Mouse (Mus musculus): ENCODE measurements at regions not wholly inside any gene's neighbourhood (a gene's known extent, or its start where the extent isn't known, plus 50 kb on each side); places are given as distances from the start of the nearest gene placed in this dataset.

DNA sequence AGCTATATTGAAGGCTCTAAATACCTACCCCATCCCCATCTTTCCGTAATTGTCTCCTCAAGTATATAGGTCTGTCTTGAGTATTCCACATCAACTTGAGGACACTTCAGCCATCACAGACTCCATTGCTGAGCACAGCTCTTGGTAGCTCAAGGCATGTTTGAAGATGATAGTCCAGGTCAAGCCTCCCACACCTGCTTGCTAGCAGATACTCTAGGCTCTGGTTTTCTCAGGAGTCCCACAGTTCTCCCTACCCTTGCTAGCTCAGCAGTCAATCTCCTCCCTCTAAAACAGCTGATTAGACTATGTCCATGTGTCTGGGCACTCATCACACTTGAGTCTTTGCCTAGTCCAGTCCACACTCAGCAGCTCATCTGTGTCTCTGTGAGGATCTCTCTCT lies 213.3 kb upstream of the Shh start:
- H3K27me3 ChIP-seq (ENCODE audit: control insufficient read depth in 1 of 2, insufficient read depth in 2 of 2, low read length in 2 of 2) = no peaks in the 10 kb centered on the region
- no peak overlapping the region for H3K9ac ChIP-seq (ENCODE audit: control insufficient read depth, low read depth, low read length, poor library complexity, severe bottlenecking)
- no peaks in the 10 kb centered on the region for H3K79me2 ChIP-seq (ENCODE audit: control insufficient read depth, insufficient read depth, low read length, poor library complexity)
- H3K4me1 ChIP-seq (ENCODE audit: control insufficient read depth in 1 of 2, insufficient read depth in 2 of 2, low read length in 2 of 2) = no peaks in the 10 kb centered on the region
- H3K36me3 ChIP-seq (ENCODE audit: control insufficient read depth in 1 of 2, insufficient read depth in 2 of 2, low read length in 2 of 2) = no peaks in the 10 kb centered on the region
- no peak for TF ChIP-seq USF2 (IDR thresholded peaks at IDR 0.05; ENCODE audit: borderline replicate concordance in 1 of 2, insufficient read depth in 1 of 2, low read depth in 1 of 2, low read length in 2 of 2)
- TF ChIP-seq ZKSCAN1 (IDR thresholded peaks at IDR 0.05; ENCODE audit: low read depth, low read length) = no peak
- TF ChIP-seq CHD2 (IDR thresholded peaks at IDR 0.05; ENCODE audit: low read length) = no peak
- no peaks in the 10 kb centered on the region for H3K9me3 ChIP-seq (replicated peaks; ENCODE audit: insufficient read depth, low read length)
- no peak for DNase-seq (ENCODE audit: low read depth, low spot score)
- no peak overlapping the region for H3K27ac ChIP-seq (ENCODE audit: control insufficient read depth, low read depth, low read length)
- H3K4me3 ChIP-seq (ENCODE audit: control insufficient read depth in 1 of 2, insufficient read depth in 1 of 2, low read depth in 2 of 2, low read length in 2 of 2) = no peak overlapping the region

GRCm38 (mm10) chr5:28679761-28680160 lies 212.7 kb upstream of the Shh start:
- no peak for TF ChIP-seq MYC (IDR thresholded peaks at IDR 0.05; ENCODE audit: low read depth, low read length)
- TF ChIP-seq KAT2A (conservative IDR thresholded peaks at IDR 0.05; ENCODE audit: low read depth, low read length) = no peak
- no peak for TF ChIP-seq ETS1 (IDR thresholded peaks at IDR 0.05; ENCODE audit: low read depth, low read length)
- H3K27ac ChIP-seq (ENCODE audit: control insufficient read depth, low read depth, low read length) = no peak overlapping the region
- no peaks in the 10 kb centered on the region for H3K4me1 ChIP-seq (ENCODE audit: control insufficient read depth in 1 of 2, insufficient read depth in 2 of 2, low read length in 2 of 2)
- H3K9me3 ChIP-seq (replicated peaks; ENCODE audit: insufficient read depth, low read length) = no peaks in the 10 kb centered on the region
- no peaks in the 10 kb centered on the region for H3K27me3 ChIP-seq (ENCODE audit: control insufficient read depth in 1 of 2, insufficient read depth in 2 of 2, low read length in 2 of 2)
- no peaks in the 10 kb centered on the region for H3K36me3 ChIP-seq (ENCODE audit: control insufficient read depth in 1 of 2, insufficient read depth in 2 of 2, low read length in 2 of 2)
- H3K4me3 ChIP-seq (ENCODE audit: control insufficient read depth in 1 of 2, insufficient read depth in 1 of 2, low read depth in 2 of 2, low read length in 2 of 2) = no peak overlapping the region
- H3K9ac ChIP-seq (ENCODE audit: control insufficient read depth, low read depth, low read length, poor library complexity, severe bottlenecking) = no peak overlapping the region
- no peak for DNase-seq (ENCODE audit: low read depth, low spot score)
- H3K79me2 ChIP-seq (ENCODE audit: control insufficient read depth, insufficient read depth, low read length, poor library complexity) = no peaks in the 10 kb centered on the region

GRCm38 (mm10) chr5:28630186-28630585 lies 163.1 kb upstream of the Shh start:
- H3K9ac ChIP-seq (ENCODE audit: control insufficient read depth, low read depth, low read length, poor library complexity, severe bottlenecking) = no peak overlapping the region
- no peaks in the 10 kb centered on the region for H3K79me2 ChIP-seq (ENCODE audit: control insufficient read depth, insufficient read depth, low read length, poor library complexity)
- H3K4me3 ChIP-seq (ENCODE audit: control insufficient read depth in 1 of 2, insufficient read depth in 1 of 2, low read depth in 2 of 2, low read length in 2 of 2) = no peak overlapping the region
- no peaks in the 10 kb centered on the region for H3K36me3 ChIP-seq (ENCODE audit: control insufficient read depth in 1 of 2, insufficient read depth in 2 of 2, low read length in 2 of 2)
- no peak for TF ChIP-seq USF1 (IDR thresholded peaks at IDR 0.05; ENCODE audit: low read depth, low read length)
- no peak for TF ChIP-seq CHD2 (IDR thresholded peaks at IDR 0.05; ENCODE audit: low read length)
- TF ChIP-seq GATA1 (IDR thresholded peaks at IDR 0.05; ENCODE audit: low read depth, low read length) = no peak
- TF ChIP-seq ELF1 (IDR thresholded peaks at IDR 0.05; ENCODE audit: low read depth, low read length) = no peak
- TF ChIP-seq UBTF (IDR thresholded peaks at IDR 0.05; ENCODE audit: borderline replicate concordance, insufficient read depth, low read depth, low read length) = no peak
- no peak for TF ChIP-seq SIN3A (IDR thresholded peaks at IDR 0.05; ENCODE audit: low read length)
- no peak for TF ChIP-seq POLR2A (IDR thresholded peaks at IDR 0.05; ENCODE audit: control insufficient read depth in 1 of 2, insufficient read depth in 1 of 2, low read depth in 1 of 2, low read length in 2 of 2, poor library complexity in 1 of 2)
- TF ChIP-seq RAD21 (IDR thresholded peaks at IDR 0.05; ENCODE audit: low read depth, low read length) = no peak
- no peaks in the 10 kb centered on the region for H3K9me3 ChIP-seq (replicated peaks; ENCODE audit: insufficient read depth, low read length)
- no peak for DNase-seq (ENCODE audit: low read depth, low spot score)
- no peaks in the 10 kb centered on the region for H3K27me3 ChIP-seq (ENCODE audit: control insufficient read depth in 1 of 2, insufficient read depth in 2 of 2, low read length in 2 of 2)
- no peaks in the 10 kb centered on the region for H3K4me1 ChIP-seq (ENCODE audit: control insufficient read depth in 1 of 2, insufficient read depth in 2 of 2, low read length in 2 of 2)
- H3K27ac ChIP-seq (ENCODE audit: control insufficient read depth, low read depth, low read length) = no peak overlapping the region

Measured in MEL (cell line).